Mouse (Mus musculus) cortical plate, adult 2 months (tissue): ENCODE results near the gene Asf1b. TPM values are rescaled to one million over a fixed set of nuclear protein-coding genes. Genes with fewer than 3 reads are reported as not detected.

Experiments
- H3K27ac ChIP-seq: fragments of 200-500 bp; 2 replicates; pipeline ENCODE4 v1.5.1; 2012; ENCODE audit warnings: low read length, control low read depth, inconsistent platforms; ENCODE audit not compliant: insufficient read depth
- H3K4me1 ChIP-seq: fragments of 200-500 bp; 2 replicates; pipeline ENCODE4 v1.6.1; 2011; ENCODE audit warnings: low read length; ENCODE audit not compliant: control insufficient read depth, insufficient read depth
- H3K4me3 ChIP-seq: fragments of 200-500 bp; 2 replicates; pipeline ENCODE4 v1.5.1; 2011; ENCODE audit warnings: mild to moderate bottlenecking, low read length, control low read depth; ENCODE audit not compliant: insufficient read depth
- CTCF ChIP-seq: fragments of 200-500 bp; IDR thresholded peaks from 2 replicates; pipeline ENCODE4 v1.5.1; 2011; ENCODE audit warnings: mild to moderate bottlenecking, control low read depth, low read length; ENCODE audit not compliant: insufficient read depth; ENCODE audit errors: extremely low read depth
- POLR2A ChIP-seq: fragments of 200-500 bp; IDR thresholded peaks from 2 replicates; pipeline ENCODE4 v1.6.1; 2011; ENCODE audit warnings: mild to moderate bottlenecking, low read length, control low read depth; ENCODE audit not compliant: insufficient read depth; ENCODE audit errors: extremely low read depth
- polyA plus RNA-seq: library from polyadenylated mRNA; depleted of rRNA; stranded (reverse); fragments of >200 nt; gene quantifications from 2 replicates; pipeline ENCODE4 v1.2.3, GENCODE M21; 2012

The Asf1b gene
- polyA plus RNA-seq, 1 experiment: 1.4 TPM

DNA sequence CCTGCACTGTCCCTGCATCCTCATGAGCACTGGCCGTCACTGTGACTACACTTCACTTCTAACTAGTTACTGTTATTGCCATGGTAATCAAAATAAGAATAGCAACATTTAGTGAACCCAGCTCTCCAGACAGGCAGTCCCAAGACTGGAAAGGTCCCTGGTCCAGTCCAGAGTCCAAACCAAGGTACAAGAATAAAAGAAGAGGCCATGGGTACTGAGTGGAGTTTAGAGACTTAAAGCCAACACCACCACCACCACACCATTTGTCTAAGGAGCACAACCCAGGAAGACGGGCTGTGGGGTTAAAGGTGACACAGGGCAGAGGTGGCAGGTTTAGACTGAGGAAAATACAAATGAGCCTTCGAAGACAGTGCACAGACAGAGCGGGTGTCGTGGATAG lies 30.7 kb upstream of the Asf1b start:
- H3K27ac ChIP-seq: no peak overlapping the region
- peaks cover 2% of the 10 kb centered on the region; the same call in 1 of the 2 replicates for H3K4me1 ChIP-seq
- TF ChIP-seq POLR2A (no peak), CTCF (no peak)
- H3K4me3 ChIP-seq: no peak overlapping the region

DNA sequence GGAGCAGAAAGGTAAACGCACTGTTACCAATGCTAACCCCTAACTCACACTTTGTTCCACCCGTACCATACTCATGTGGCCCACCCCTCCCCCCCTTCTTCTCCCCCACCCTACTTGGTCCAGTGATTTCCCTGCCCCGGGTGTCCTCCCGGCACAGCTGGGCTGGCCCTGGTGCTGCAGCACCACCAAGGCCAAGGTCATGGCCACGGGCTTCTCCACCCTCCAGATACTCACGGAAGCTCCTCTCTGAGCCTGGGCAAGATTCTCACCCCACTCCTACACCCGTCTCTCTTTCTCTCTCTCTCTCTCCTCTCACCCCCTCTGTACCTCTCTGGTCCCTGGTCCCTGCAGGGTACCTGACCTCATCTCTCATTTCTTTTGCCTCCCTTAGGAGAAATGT lies 29.0 kb upstream of the Asf1b start:
- no peak for TF ChIP-seq CTCF
- TF ChIP-seq POLR2A: no peak
- Histone ChIP-seq H3K27ac (no peak overlapping the region), H3K4me1 (peaks cover 2% of the 10 kb centered on the region; the same call in 1 of the 2 replicates), H3K4me3 (no peak overlapping the region)

DNA sequence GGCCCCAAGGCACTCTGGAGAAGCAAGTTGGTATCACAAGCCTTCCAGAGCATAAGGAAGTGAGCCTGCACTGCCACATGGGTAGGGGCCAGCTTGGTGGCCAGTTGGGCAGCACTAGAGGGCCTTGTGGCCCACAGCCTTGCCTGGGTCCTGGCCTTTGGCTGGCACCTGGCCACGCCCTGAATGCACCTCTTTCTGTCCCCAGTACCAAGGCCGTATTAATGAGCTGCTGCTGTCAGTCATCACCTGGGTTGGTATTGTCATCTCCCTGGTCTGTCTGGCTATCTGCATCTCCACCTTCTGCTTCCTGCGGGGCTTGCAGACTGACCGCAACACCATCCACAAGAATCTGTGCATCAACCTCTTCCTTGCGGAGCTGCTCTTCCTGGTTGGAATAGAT lies 21.1 kb upstream of the Asf1b start:
- TF ChIP-seq CTCF: no peak
- no peak for TF ChIP-seq POLR2A
- no peak overlapping the region for H3K27ac ChIP-seq
- H3K4me3 ChIP-seq: no peak overlapping the region
- no peaks in the 10 kb centered on the region for H3K4me1 ChIP-seq

DNA sequence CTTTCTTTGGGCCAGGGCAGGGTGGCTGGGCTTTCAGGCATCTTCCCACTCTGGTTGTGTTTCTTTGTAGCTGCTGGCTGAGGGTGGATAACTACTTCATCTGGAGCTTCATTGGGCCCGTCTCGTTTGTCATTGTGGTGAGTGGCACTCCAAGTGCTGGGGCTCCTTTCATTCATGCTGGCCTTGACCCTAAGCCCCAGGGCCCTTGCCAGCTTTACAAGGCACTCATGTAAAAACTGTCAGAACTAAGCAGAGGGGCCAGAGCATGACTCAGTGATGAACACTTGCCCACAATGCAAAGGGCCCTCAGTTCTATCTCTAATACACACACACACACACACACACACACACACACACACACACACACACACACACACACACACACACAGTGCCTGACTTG lies 20.3 kb upstream of the Asf1b start:
- TF ChIP-seq POLR2A: no peak
- no peak for TF ChIP-seq CTCF
- Histone ChIP-seq H3K4me3 (no peak overlapping the region), H3K4me1 (no peaks in the 10 kb centered on the region), H3K27ac (no peak overlapping the region)

DNA sequence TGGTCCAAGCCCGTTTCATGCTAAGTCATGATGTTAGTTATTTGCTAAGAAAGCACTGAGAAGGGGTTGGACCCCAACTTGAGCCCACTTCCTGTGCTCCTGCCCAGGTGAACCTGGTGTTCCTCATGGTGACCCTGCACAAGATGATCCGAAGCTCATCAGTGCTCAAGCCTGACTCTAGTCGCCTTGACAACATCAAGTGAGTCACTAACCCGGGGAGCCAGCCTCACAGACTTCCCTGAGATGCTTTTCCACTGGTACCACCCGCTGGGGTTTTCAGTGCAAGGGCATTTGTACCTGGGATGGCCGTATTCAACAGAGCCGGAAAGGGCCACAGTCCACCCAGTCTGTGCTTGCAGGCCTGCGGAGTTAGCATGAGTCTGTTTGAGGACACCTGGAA lies 19.9 kb upstream of the Asf1b start:
- no peak overlapping the region for H3K27ac ChIP-seq
- H3K4me1 ChIP-seq: no peaks in the 10 kb centered on the region
- no peak overlapping the region for H3K4me3 ChIP-seq
- TF ChIP-seq CTCF: no peak
- TF ChIP-seq POLR2A: no peak

DNA sequence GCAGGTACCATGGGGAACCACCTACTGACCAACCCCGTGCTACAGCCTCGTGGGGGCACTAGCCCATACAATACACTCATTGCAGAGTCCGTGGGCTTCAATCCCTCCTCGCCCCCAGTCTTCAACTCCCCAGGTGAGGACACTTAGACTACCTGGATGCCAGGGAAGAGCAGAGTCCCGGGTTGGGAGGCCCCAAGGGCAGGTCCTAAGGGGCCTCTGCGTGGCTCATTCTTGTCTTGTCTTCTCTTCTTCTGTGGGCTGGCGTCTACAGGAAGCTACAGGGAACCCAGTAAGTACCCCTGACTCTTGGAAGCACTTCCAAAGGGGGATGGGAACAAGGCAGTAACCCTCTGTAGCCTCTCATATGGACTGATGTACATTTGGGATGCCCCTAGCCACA lies 17.7 kb upstream of the Asf1b start:
- no peak overlapping the region for H3K4me3 ChIP-seq
- peaks cover 3% of the 10 kb centered on the region; the same call in 1 of the 2 replicates for H3K4me1 ChIP-seq
- no peak overlapping the region for H3K27ac ChIP-seq
- TF ChIP-seq CTCF (no peak), POLR2A (no peak)

DNA sequence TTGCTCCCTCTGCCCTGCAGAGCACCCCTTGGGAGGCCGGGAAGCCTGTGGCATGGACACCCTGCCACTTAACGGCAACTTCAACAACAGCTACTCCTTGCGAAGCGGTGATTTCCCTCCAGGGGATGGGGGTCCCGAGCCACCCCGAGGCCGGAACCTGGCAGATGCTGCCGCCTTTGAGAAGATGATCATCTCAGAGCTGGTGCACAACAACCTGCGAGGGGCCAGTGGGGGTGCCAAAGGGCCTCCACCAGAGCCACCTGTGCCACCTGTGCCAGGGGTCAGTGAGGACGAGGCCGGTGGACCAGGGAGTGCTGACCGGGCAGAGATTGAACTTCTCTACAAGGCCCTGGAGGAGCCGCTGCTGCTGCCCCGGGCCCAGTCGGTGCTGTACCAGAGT lies 17.0 kb upstream of the Asf1b start:
- no peak for TF ChIP-seq CTCF
- TF ChIP-seq POLR2A: no peak
- peaks cover 4% of the 10 kb centered on the region; the same call in 1 of the 2 replicates for H3K4me1 ChIP-seq
- H3K27ac ChIP-seq: no peak overlapping the region
- H3K4me3 ChIP-seq: no peak overlapping the region

DNA sequence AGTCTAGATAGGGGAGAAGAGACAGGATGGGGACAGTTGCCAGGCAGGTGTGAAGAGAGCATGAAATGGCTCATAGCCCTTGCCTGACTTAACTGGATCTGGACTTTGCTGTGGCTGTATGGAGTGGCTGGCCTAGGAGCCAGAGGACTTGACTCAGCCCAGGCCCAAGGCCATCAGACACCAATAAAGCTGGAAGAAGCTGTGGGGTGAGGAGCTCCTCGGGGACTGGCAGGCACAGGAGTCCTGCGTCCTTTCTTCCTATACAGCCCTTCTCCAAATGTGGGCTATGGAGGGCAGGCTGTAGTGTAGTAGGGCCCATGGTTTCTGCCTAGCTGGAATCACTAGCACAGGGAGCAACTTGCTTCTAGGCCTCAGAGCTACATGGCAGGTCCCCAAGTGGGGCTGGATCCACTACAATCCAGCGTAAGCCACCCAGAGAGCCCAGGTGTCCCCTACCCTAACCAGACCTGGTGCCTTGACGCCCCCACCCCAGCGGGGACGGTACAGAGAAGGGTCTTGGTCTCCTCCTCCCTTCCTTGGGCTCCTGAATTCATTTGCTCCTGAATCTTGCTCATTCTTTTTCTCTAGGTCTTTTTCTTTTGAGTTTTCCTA lies 14.1 kb upstream of the Asf1b start:
- Histone ChIP-seq H3K4me1 (peaks cover 4% of the 10 kb centered on the region; the same call in 1 of the 2 replicates), H3K27ac (no peak overlapping the region), H3K4me3 (no peak overlapping the region)
- TF ChIP-seq POLR2A (no peak), CTCF (no peak)

DNA sequence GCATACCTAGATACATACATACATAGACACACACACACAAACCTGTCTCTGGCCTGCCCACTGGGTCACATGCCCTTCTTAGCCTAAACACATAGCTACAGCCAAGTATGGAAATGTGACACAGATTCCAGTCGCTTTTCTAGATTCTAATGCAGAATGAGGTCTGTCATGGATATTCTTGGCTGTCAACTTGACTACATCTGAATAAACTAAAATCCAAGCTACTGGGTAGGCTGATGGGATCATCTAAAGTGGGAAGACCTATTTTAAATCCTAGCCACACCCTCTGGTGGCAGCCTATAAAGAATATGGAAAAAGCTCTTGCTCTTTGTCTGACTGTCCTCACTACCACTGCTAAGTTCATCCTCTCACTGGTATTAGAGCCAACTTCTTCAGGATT lies 12.9 kb upstream of the Asf1b start:
- Histone ChIP-seq H3K4me1 (peaks cover 4% of the 10 kb centered on the region; the same call in 1 of the 2 replicates), H3K4me3 (no peak overlapping the region)
- TF ChIP-seq CTCF: no peak
- TF ChIP-seq POLR2A: no peak

DNA sequence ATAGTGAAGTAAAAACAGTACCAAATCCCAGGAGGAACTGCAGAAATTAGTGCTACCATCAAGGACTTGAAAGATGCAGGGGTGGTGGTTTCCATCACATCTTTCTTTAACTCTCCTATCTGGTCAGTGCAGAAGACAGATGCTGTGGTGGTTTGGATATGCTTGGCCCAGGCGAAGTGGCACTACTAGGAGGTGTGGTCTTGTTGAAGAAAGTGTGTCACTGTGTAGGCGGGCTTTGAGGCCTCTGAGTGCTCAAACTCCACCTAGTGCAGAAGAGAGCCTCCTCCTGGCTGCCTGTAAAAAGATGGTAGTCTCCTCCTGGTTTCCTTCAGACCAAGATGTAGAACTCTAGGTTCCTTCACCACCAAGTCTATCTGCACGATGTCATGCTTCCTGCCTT lies 9.8 kb upstream of the Asf1b start:
- H3K4me1 ChIP-seq: peaks cover 4% of the 10 kb centered on the region; the same call in 1 of the 2 replicates
- TF ChIP-seq CTCF (no peak), POLR2A (no peak)
- H3K4me3 ChIP-seq: no peak overlapping the region
- H3K27ac ChIP-seq: no peak overlapping the region

More for the DNA sequence above, 12.9 kb upstream of the Asf1b start:
- no peak overlapping the region for H3K27ac ChIP-seq
